In genomic region chr8:71725122-71725924, GRCm38 (mm10) we compare ENCODE assay signal across 8 mouse cellular contexts. TPM values are rescaled to one million over a fixed set of nuclear protein-coding genes. Genes with fewer than 3 reads are reported as not detected.
DNase-seq lines count a peak whose midpoint lies in the region; ATAC-seq and TF ChIP-seq lines count a peak whose summit lies in the region.

Gene Fcho1 (minus strand): TSS chr8:71725716.

- H3K27ac ChIP-seq in bone marrow macrophage, adult 2 months (ENCODE audit: insufficient read depth, low read depth, low read length) = no peak within 1 kb of the TSS
- no peak within 1 kb of the TSS for H3K27ac ChIP-seq in embryonic facial prominence, embryonic 14.5 days (replicated peaks; ENCODE audit: low read depth, low read length)
- H3K27ac ChIP-seq in heart, embryonic 13.5 days (replicated peaks) = no peak within 1 kb of the TSS
- no peak within 1 kb of the TSS for H3K27ac ChIP-seq in liver, embryonic 11.5 days (ENCODE audit: low read depth, low read length)
- H3K27ac ChIP-seq in stomach, embryonic 14.5 days (ENCODE audit: low read length) = no peak within 1 kb of the TSS

- H3K9ac ChIP-seq in embryonic facial prominence, embryonic 14.5 days (ENCODE audit: low read depth, low read length) = peak within 1 kb of the TSS; percentile 63
- H3K9ac ChIP-seq in heart, embryonic 13.5 days = peak within 1 kb of the TSS; percentile 78
- peak within 1 kb of the TSS; percentile 73 for H3K9ac ChIP-seq in liver, embryonic 11.5 days (ENCODE audit: low read depth, low read length)
- peak within 1 kb of the TSS; percentile 12; the same call in 1 of the 2 replicates for H3K9ac ChIP-seq in stomach, embryonic 14.5 days (replicated peaks; ENCODE audit: low read depth, low read length)

- WGBS in embryonic facial prominence, embryonic 14.5 days = 2% methylated on average over 29 of the region's 54 CpGs
- 2% methylated on average over 52 of the region's 54 CpGs for WGBS in heart, embryonic 13.5 days
- 1% methylated on average over 51 of the region's 54 CpGs for whole genome bisulfite sequencing in liver, embryonic 11.5 days
- WGBS in stomach, embryonic 14.5 days = under 1% methylated on average over 54 of the region's 54 CpGs

- peak; percentile 85 for ATAC-seq in embryonic facial prominence, embryonic 14.5 days (ENCODE audit: low read depth)
- ATAC-seq in heart, embryonic 13.5 days (ENCODE audit: extremely low read depth, insufficient number of reproducible peaks, low FRiP score, low TSS enrichment) = peak; percentile 44
- peak; percentile 81 for ATAC-seq in liver, embryonic 11.5 days (replicated peaks; ENCODE audit: low FRiP score)
- ATAC-seq in monocyte, adult 5-6 weeks (replicated peaks; ENCODE audit: insufficient number of reproducible peaks, low FRiP score, low TSS enrichment, poor library complexity, severe bottlenecking) = peak; percentile 51
- peak; percentile 80 for ATAC-seq in stomach, embryonic 14.5 days (ENCODE audit: insufficient number of reproducible peaks, insufficient read depth, low FRiP score, low read depth)

- H3K36me3 ChIP-seq in embryonic facial prominence, embryonic 14.5 days (ENCODE audit: control insufficient read depth, insufficient read depth, low read length) = no peaks in the 10 kb centered on the region
- H3K36me3 ChIP-seq in heart, embryonic 13.5 days = no peaks in the 10 kb centered on the region
- H3K36me3 ChIP-seq in liver, embryonic 11.5 days (ENCODE audit: control insufficient read depth, insufficient read depth, low read length) = no peaks in the 10 kb centered on the region
- no peaks in the 10 kb centered on the region for H3K36me3 ChIP-seq in stomach, embryonic 14.5 days (ENCODE audit: control insufficient read depth, insufficient read depth, low read length)

- H3K4me3 ChIP-seq in bone marrow macrophage, adult 2 months (ENCODE audit: insufficient read depth, low read length) = peak within 1 kb of the TSS; percentile 44
- peak within 1 kb of the TSS; percentile 55 for H3K4me3 ChIP-seq in embryonic facial prominence, embryonic 14.5 days (ENCODE audit: low read depth, low read length)
- H3K4me3 ChIP-seq in heart, embryonic 13.5 days = peak within 1 kb of the TSS; percentile 69
- H3K4me3 ChIP-seq in liver, embryonic 11.5 days (ENCODE audit: low read depth, low read length) = peak within 1 kb of the TSS; percentile 69
- peak within 1 kb of the TSS; percentile 43 for H3K4me3 ChIP-seq in stomach, embryonic 14.5 days (ENCODE audit: low read depth, low read length)

- H3K27me3 ChIP-seq in embryonic facial prominence, embryonic 14.5 days (replicated peaks; ENCODE audit: control insufficient read depth, insufficient read depth, low read length) = peaks cover 22% of the 10 kb centered on the region
- H3K27me3 ChIP-seq in heart, embryonic 13.5 days (replicated peaks) = peaks cover 92% of the 10 kb centered on the region
- H3K27me3 ChIP-seq in liver, embryonic 11.5 days (replicated peaks; ENCODE audit: control insufficient read depth, insufficient read depth, low read length) = peaks cover 30% of the 10 kb centered on the region
- H3K27me3 ChIP-seq in stomach, embryonic 14.5 days (ENCODE audit: control insufficient read depth, insufficient read depth, low read length) = no peaks in the 10 kb centered on the region

- H3K9me3 ChIP-seq in embryonic facial prominence, embryonic 14.5 days (ENCODE audit: control insufficient read depth, low read length) = no peaks in the 10 kb centered on the region
- no peaks in the 10 kb centered on the region for H3K9me3 ChIP-seq in heart, embryonic 13.5 days
- no peaks in the 10 kb centered on the region for H3K9me3 ChIP-seq in liver, embryonic 11.5 days (ENCODE audit: control insufficient read depth, low read length)
- H3K9me3 ChIP-seq in stomach, embryonic 14.5 days (ENCODE audit: control insufficient read depth, low read depth, low read length) = no peaks in the 10 kb centered on the region

- H3K4me2 ChIP-seq in embryonic facial prominence, embryonic 14.5 days (ENCODE audit: low read depth, low read length) = peak within 1 kb of the TSS; percentile 74
- peak within 1 kb of the TSS; percentile 87 for H3K4me2 ChIP-seq in heart, embryonic 13.5 days
- H3K4me2 ChIP-seq in liver, embryonic 11.5 days = peak within 1 kb of the TSS; percentile 92
- H3K4me2 ChIP-seq in stomach, embryonic 14.5 days (replicated peaks; ENCODE audit: low read depth, low read length) = peak within 1 kb of the TSS; percentile 79

- peak; percentile 96 for DNase-seq in CD4-positive helper T cell, adult 2 months (ENCODE audit: low read depth, low spot score)
- DNase-seq in embryonic facial prominence, embryonic 14.5 days (ENCODE audit: low spot score) = peak; percentile 92
- DNase-seq in kidney, postnatal 10 days = peak; percentile 86
- DNase-seq in liver, embryonic 11.5 days (ENCODE audit: low spot score) = peak; percentile 77

- no peak for TF ChIP-seq POLR2A in bone marrow macrophage, adult 2 months (IDR thresholded peaks at IDR 0.05; ENCODE audit: borderline replicate concordance, low read depth, low read length)

- TF ChIP-seq CTCF in bone marrow macrophage, adult 2 months (IDR thresholded peaks at IDR 0.05; ENCODE audit: low read depth, low read length) = no peak

- H3K4me1 ChIP-seq in bone marrow macrophage, adult 2 months (ENCODE audit: control insufficient read depth, insufficient read depth, low read length) = peaks cover 3% of the 10 kb centered on the region; the same call in 1 of the 2 replicates
- H3K4me1 ChIP-seq in embryonic facial prominence, embryonic 14.5 days (ENCODE audit: control insufficient read depth, insufficient read depth, low read length) = peaks cover 5% of the 10 kb centered on the region; the same call in 1 of the 2 replicates
- peaks cover 19% of the 10 kb centered on the region; the same call in 1 of the 2 replicates for H3K4me1 ChIP-seq in heart, embryonic 13.5 days
- H3K4me1 ChIP-seq in liver, embryonic 11.5 days (replicated peaks; ENCODE audit: control insufficient read depth, insufficient read depth, low read length) = peaks cover 15% of the 10 kb centered on the region
- H3K4me1 ChIP-seq in stomach, embryonic 14.5 days (ENCODE audit: control insufficient read depth, insufficient read depth, low read length) = peaks cover 4% of the 10 kb centered on the region; the same call in 1 of the 2 replicates

RNA-seq across cellular contexts. Expression of gene Fcho1, which starts in this region (rescaled TPM):
- 7.2 and 8.8 TPM in 2 replicates for polyA plus RNA-seq in bone marrow macrophage, adult 2 months (2012; ENCODE audit: insufficient read depth, insufficient read length, missing spikeins)
- 2.6 and 2.7 TPM in 2 replicates for polyA plus RNA-seq in embryonic facial prominence, embryonic 14.5 days (2014; fragmentation: Nextera tagmentation; extraction: Ambion mirVana)
- 1.7 and 2.3 TPM in 2 replicates for polyA plus RNA-seq in heart, embryonic 13.5 days (2015; fragmentation: Nextera tagmentation; extraction: Ambion mirVana)
- polyA plus RNA-seq in liver, embryonic 11.5 days (2014; fragmentation: Nextera tagmentation; extraction: Ambion mirVana) = 20.8 and 21.1 TPM in 2 replicates
- 17.3 to 92.4 TPM (median 17.6 TPM) in 3 replicates for total RNA-seq in monocyte, adult 5-6 weeks (2017)
- polyA plus RNA-seq in stomach, embryonic 14.5 days (2014; fragmentation: Nextera tagmentation; extraction: Ambion mirVana) = 5.5 and 7.4 TPM in 2 replicates

Comparison
In these comparisons a context has a peak if more than half of its experiments do, and no peak if none do; other contexts are left out.
1. H3K9ac ChIP-seq: peak in every context shown above with its lines; median percentile 78 in heart, embryonic 13.5 days; 73 in liver, embryonic 11.5 days; 63 in embryonic facial prominence, embryonic 14.5 days; 12 in stomach, embryonic 14.5 days.